In the genomic region with DNA sequence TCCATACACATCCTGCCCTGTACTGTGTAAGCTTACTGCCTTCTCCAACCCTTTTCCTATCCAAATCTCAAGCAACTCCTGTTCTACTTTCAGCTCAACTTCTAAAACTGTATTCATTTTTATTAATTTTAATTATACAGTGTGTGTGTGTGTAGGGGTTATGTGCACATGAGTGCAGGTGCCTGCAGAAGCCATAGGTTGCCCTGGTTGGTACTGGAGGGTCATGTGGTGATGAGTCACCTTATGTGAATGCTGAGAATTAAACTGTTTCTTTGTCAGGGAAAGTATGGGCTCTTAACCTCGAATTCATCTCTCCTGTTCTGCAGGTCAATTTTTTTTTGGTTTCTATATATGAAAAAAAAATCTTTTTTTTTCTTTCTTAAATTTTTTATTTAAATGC, we compare ENCODE assay signal across 16 mouse cellular contexts.
"Had no signal": no experiment of that assay in that cellular context is flagged by ENCODE, and none has a peak within 500 bp of the region (broad histone marks: within the 10 kb centered on the region; RNA-seq: fewer than 3 reads in every experiment).

No protein-coding gene starts in this region.

- H3K27me3 ChIP-seq: megakaryocyte, embryonic 14.5 days; midbrain, embryonic 12.5 days; neural tube, embryonic 12.5 days; stomach, embryonic 15.5 days had no signal

- H3K36me3 ChIP-seq: midbrain, embryonic 12.5 days; neural tube, embryonic 12.5 days; stomach, embryonic 15.5 days had no signal

- H3K9ac ChIP-seq: lung, embryonic 14.5 days; midbrain, embryonic 12.5 days; neural tube, embryonic 12.5 days; stomach, embryonic 15.5 days had no signal

- DNase-seq: lung, adult 18-20 months; lung, embryonic 14.5 days; lung, postnatal 10 days; lung, postnatal 36 days; midbrain, embryonic 14.5 days; right cerebral cortex, postnatal 14 days; thymus, adult 2 months; thymus, postnatal 25 days; thymus, postnatal 4 days had no signal

- ATAC-seq: midbrain, embryonic 16.5 days had no signal

- H3K27ac ChIP-seq: macrophage; midbrain, embryonic 12.5 days; neural tube, embryonic 12.5 days; stomach, embryonic 15.5 days; stomach, postnatal 0 days had no signal

- H3K4me1 ChIP-seq: megakaryocyte, embryonic 14.5 days; midbrain, embryonic 12.5 days; neural tube, embryonic 12.5 days; stomach, embryonic 15.5 days had no signal

- H3K9me3 ChIP-seq: midbrain, embryonic 12.5 days; neural tube, embryonic 12.5 days; stomach, embryonic 15.5 days had no signal

- H3K4me3 ChIP-seq: megakaryocyte, embryonic 14.5 days; midbrain, embryonic 12.5 days; neural tube, embryonic 12.5 days; stomach, embryonic 15.5 days had no signal

- H3K4me2 ChIP-seq: lung, embryonic 14.5 days; midbrain, embryonic 12.5 days; neural tube, embryonic 12.5 days; stomach, embryonic 15.5 days had no signal
